Mouse (Mus musculus) spleen, adult 2 months (tissue): ENCODE results near the gene Stat1. TPM values are rescaled to one million over a fixed set of nuclear protein-coding genes. Genes with fewer than 3 reads are reported as not detected.

Source experiments
- DNase-seq, 2 experiments: peaks; one replicate each; pipeline versions ENCODE4 v3.0.0 to v3.0.0-alpha.2; 2012 to 2021; ENCODE audit warnings: low spot score in 2 of 2, low read depth in 1 of 2
- H3K27ac ChIP-seq: fragments of 200-500 bp; 2 replicates; pipeline ENCODE4 v1.5.1; 2012; ENCODE audit warnings: low read length, inconsistent platforms; ENCODE audit not compliant: insufficient read depth
- H3K27me3 ChIP-seq: fragments of 200-500 bp; 2 replicates; pipeline ENCODE4 v1.6.1; 2012; ENCODE audit warnings: mild to moderate bottlenecking, moderate library complexity, low read length, inconsistent platforms; ENCODE audit not compliant: control insufficient read depth, insufficient read depth
- H3K36me3 ChIP-seq: fragments of 200-500 bp; 2 replicates; pipeline ENCODE4 v1.6.1; 2012; ENCODE audit warnings: mild to moderate bottlenecking, low read length, inconsistent platforms; ENCODE audit not compliant: control insufficient read depth, insufficient read depth
- H3K4me1 ChIP-seq: fragments of 200-500 bp; 2 replicates; pipeline ENCODE4 v1.6.1; 2011; ENCODE audit warnings: inconsistent platforms; ENCODE audit not compliant: control insufficient read depth, insufficient read depth, insufficient read length
- H3K4me3 ChIP-seq: fragments of 200-500 bp; 2 replicates; pipeline ENCODE4 v1.5.1; 2011; ENCODE audit warnings: mild to moderate bottlenecking, inconsistent platforms; ENCODE audit not compliant: insufficient read depth, insufficient read length; ENCODE audit errors: extremely low read depth
- CTCF ChIP-seq: fragments of 200-500 bp; IDR thresholded peaks from 2 replicates; pipeline ENCODE4 v1.5.1; 2011; ENCODE audit warnings: mild to moderate bottlenecking, inconsistent platforms; ENCODE audit not compliant: insufficient read depth, insufficient read length, insufficient replicate concordance; ENCODE audit errors: extremely low read depth
- POLR2A ChIP-seq: fragments of 200-500 bp; IDR thresholded peaks from 2 replicates; pipeline ENCODE4 v1.6.1; 2011; ENCODE audit warnings: low read depth, low read length, inconsistent platforms
- WGBS: fragments of 180-500 bp; shearing (Covaris S2); methylation state at CpG from one replicate; pipeline ENCODE4 v1.1.7; 2018; 5-methylcytosine and 5-hydroxymethylcytosine counted together
- polyA plus RNA-seq: library from polyadenylated mRNA; depleted of rRNA; stranded (reverse); fragments of >200 nt; gene quantifications from 2 replicates; pipeline ENCODE4 v1.2.3, GENCODE M21; 2012

The Stat1 gene
- polyA plus RNA-seq, 1 experiment, result 95.0 TPM

DNA sequence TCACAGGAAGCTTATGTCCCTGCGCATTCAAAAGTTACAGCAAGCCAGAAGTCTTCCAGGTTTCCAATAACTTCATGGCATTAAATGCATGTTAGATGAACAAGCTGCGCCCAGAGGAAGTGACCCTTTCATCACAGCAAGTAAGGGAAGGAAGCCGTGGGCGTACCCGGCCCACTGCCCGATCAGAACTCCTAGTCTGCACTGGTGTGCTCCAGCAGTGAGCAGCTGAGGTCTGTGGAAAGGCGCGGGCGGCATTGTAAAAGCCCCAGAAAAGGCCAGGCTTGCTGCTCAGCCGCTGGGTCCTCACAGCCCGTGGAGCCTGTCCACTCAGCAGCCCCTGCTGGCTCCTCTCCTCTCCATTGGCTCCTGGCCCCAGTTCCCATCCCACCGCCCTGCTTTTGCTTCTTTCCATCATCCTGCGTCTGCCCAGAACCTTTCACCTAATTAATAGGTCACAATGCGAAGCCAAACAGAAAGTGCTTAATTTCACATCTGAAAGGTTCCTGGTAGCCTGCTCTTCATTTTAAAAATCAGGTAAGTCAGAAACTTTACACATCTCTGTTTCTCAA is 47.5 kb downstream of the Stat1 start:
- no peak overlapping the region for H3K27ac ChIP-seq
- H3K27me3 ChIP-seq, result no peaks in the 10 kb centered on the region
- no peak for TF ChIP-seq POLR2A
- no peaks in the 10 kb centered on the region for H3K4me1 ChIP-seq
- DNase-seq, result no peak
- no peak overlapping the region for H3K4me3 ChIP-seq
- WGBS, result 51% methylated on average over 14 of the region's 14 CpGs
- peaks cover 26% of the 10 kb centered on the region for H3K36me3 ChIP-seq

DNA sequence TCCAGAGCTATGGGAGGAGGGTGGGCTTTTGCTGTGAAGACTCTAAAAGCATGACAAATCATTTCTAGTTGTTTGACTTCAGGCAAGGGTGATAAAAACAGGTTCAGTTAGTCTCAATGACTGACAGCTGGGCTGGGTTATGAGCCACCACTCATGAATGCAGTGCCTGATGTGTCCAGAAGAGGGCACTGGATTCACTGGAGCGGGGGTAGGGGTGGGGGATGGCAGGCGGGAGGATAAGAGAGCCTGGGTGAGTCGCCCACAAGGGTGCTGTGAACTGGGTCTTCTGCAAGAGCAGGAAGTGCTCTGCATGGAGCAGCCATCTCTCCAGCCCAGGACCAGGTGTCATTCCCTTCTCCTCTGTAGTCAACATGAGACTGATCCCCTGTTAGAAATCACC is 50.8 kb downstream of the Stat1 start:
- no peak overlapping the region for H3K4me3 ChIP-seq
- no peak overlapping the region for H3K27ac ChIP-seq
- WGBS, result 24% methylated on average over 3 of the region's 3 CpGs
- H3K36me3 ChIP-seq, result peaks cover 11% of the 10 kb centered on the region
- H3K4me1 ChIP-seq, result no peaks in the 10 kb centered on the region
- peak; percentile 27 to 28 for DNase-seq
- peak; percentile 51; the same call in 1 of the 2 replicates for TF ChIP-seq CTCF
- TF ChIP-seq POLR2A, result no peak
- no peaks in the 10 kb centered on the region for H3K27me3 ChIP-seq

DNA sequence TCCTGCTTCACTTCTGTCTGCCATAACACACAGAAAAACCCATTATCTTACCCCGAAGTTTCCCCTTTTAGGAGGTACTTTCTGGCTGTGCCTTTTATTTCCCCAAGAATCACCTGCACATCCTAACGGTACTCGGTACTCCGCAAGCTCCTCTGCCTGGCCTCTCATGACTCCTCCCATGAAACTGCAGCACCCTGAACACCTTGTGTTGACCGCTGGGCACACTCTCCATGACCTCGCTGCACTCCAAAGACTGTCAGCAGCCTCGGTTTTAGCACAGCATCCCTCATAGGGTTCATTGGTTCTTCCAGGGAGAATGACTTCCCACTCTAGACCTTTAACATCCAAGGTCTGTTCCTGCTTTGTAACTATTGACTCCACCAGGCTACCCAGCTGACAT is 51.5 kb downstream of the Stat1 start:
- TF ChIP-seq POLR2A (no peak), CTCF (no peak)
- WGBS, result 78% methylated on average over 7 of the region's 7 CpGs
- Histone ChIP-seq H3K27ac (no peak overlapping the region), H3K4me3 (no peak overlapping the region), H3K27me3 (no peaks in the 10 kb centered on the region), H3K36me3 (peaks cover 11% of the 10 kb centered on the region), H3K4me1 (no peaks in the 10 kb centered on the region)
- no peak for DNase-seq

DNA sequence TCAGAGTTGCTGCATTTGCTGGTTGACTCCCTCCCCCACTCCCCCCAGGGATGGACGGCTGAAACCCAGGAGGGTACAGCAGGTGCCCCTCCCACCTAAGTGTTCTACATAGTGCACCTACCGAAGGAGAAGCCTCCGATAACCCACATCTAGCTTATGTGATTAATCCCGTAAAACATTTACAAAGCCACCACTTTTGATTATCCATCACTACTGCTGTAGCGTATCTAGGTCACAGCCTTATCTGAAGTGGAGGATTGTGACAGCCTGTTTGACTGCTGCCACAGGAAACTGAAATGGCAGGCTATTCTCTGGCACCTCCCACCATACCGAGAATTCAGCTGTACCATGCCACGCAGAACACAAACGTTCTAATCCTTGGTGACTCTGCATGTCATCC is 52.0 kb downstream of the Stat1 start:
- Histone ChIP-seq H3K4me3 (no peak overlapping the region), H3K36me3 (peaks cover 6% of the 10 kb centered on the region), H3K4me1 (no peaks in the 10 kb centered on the region), H3K27ac (no peak overlapping the region), H3K27me3 (no peaks in the 10 kb centered on the region)
- 54% methylated on average over 8 of the region's 8 CpGs for WGBS
- TF ChIP-seq POLR2A, result no peak
- no peak for TF ChIP-seq CTCF
- DNase-seq, result no peak

DNA sequence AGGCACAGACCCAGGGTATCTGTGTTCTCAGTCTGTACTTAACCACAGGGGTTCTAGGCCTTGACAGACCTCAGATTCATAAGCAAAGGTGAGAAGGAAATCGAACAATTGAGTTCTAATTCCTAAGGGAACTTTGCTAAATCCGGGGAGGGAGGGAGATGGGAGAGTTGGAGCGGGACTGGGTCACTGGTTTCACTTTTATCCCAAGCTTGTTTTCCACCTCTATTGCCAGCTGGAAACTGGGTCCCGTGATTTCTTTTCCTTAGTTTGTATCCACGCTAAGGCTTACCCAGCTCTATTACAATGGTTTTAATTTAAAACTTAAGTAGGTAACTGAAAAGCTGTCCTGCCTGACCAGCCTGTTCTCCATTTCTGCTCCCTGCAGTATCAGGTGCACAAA is 56.1 kb downstream of the Stat1 start:
- WGBS, result 88% methylated on average over 5 of the region's 5 CpGs
- Histone ChIP-seq H3K27me3 (no peaks in the 10 kb centered on the region), H3K27ac (no peak overlapping the region), H3K4me1 (no peaks in the 10 kb centered on the region), H3K36me3 (no peaks in the 10 kb centered on the region), H3K4me3 (no peak overlapping the region)
- DNase-seq, result no peak
- TF ChIP-seq POLR2A (no peak), CTCF (no peak)

DNA sequence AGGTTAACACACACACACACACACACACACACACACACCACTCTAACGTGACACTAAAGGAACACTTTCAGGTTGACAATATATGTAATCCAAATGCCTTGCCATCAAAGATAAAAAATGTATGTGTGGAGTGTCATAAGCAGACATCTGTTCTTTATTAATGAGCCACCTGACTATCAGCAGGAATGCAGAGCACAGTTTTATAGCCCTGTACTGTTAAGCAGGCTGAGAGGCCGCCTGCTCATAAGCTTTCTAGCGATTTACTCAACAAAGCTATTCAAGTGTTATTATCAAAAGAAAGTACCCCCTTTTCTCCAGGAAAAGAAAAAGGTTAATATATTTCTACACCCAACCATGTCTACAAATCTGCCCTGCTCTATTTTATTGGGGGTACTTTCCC is 56.7 kb downstream of the Stat1 start:
- Histone ChIP-seq H3K4me3 (no peak overlapping the region), H3K36me3 (no peaks in the 10 kb centered on the region), H3K4me1 (no peaks in the 10 kb centered on the region), H3K27ac (no peak overlapping the region), H3K27me3 (no peaks in the 10 kb centered on the region)
- TF ChIP-seq POLR2A (no peak), CTCF (no peak)
- DNase-seq, result no peak
- WGBS, result 87% methylated on average over 3 of the region's 3 CpGs

DNA sequence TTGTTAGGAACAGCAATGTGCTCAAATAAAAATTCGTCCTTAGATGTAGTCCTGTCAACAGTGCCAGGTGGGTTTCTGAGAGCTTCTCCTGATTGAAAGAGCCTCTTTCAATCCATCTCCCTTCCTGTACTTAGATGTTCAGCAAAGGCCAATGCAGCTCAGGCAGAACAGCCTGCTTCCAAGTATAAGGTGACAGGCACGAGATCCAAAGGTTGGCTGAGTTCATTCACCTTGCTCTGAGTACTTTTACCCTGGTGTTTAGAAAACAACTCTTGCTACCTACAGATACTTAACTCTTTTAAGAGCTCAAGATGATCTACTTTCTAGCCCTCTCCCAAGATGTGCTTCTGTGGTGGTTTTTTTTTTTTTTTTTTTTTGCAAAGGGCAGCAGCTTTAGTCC is 57.8 kb downstream of the Stat1 start:
- Histone ChIP-seq H3K4me1 (no peaks in the 10 kb centered on the region), H3K27me3 (no peaks in the 10 kb centered on the region), H3K27ac (no peak overlapping the region), H3K36me3 (no peaks in the 10 kb centered on the region), H3K4me3 (no peak overlapping the region)
- TF ChIP-seq POLR2A, result no peak
- TF ChIP-seq CTCF, result no peak
- no peak for DNase-seq
- 81% methylated on average over 2 of the region's 2 CpGs for WGBS
